Mouse (Mus musculus): ENCODE data around the gene Tdrd5.

Tdrd5 gene

GRCm38 (mm10) chr1:156229448-156229847 is 74.0 kb downstream of the Tdrd5 start:
- Histone ChIP-seq H3K36me3 (ENCODE audit: control insufficient read depth, insufficient read depth, low read length, poor library complexity, severe bottlenecking) (no peaks in the 10 kb centered on the region), H3K27me3 (ENCODE audit: control insufficient read depth, insufficient read depth, low read length, poor library complexity, severe bottlenecking) (no peaks in the 10 kb centered on the region)
- peak; percentile 34 for DNase-seq (ENCODE audit: low read depth, low spot score)

DNA sequence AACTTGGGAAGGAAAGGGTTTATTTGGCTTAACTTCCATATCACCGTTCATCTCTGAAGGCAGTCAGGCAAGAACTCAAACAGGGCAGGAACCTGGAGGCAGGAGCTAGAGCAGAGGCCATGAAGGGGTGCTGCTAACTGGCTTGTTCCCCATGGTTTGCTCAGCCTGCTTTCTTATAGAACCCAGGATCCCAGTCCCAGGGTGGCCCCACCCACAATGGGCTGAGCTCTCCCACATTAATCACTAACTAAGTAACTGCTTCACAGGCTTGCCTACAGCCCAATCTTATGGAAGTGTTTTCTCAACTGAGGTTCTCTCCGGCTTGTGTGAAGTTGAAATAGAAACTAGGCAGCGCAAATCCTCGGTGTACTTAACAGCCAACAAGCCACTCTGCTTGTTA is 74.7 kb downstream of the Tdrd5 start:
- no peaks in the 10 kb centered on the region for H3K27me3 ChIP-seq (ENCODE audit: control insufficient read depth, insufficient read depth, low read length, poor library complexity, severe bottlenecking)
- H3K36me3 ChIP-seq (ENCODE audit: control insufficient read depth, insufficient read depth, low read length, poor library complexity, severe bottlenecking) = no peaks in the 10 kb centered on the region
- DNase-seq (ENCODE audit: low read depth, low spot score) = no peak

DNA sequence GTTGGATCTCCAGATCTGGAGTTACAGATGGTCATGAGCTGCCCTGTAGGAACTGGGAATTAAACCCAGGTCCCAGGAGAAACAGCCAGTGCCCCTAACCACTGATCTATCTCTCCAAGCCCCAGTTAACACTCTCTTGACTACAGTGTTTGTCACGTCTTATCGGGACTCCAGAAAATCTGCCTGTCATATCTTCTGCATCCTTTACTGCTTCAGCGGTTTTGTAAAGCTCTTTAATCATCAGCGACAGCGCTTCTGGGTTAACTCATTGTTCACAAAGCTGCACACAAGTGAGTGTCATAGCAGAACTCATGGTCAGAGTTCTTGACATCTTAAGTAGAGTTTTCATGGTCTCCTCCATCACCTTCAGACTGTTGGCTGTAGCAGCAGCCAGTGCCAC is 76.6 kb downstream of the Tdrd5 start:
- H3K36me3 ChIP-seq (ENCODE audit: control insufficient read depth, insufficient read depth, low read length, poor library complexity, severe bottlenecking) = no peaks in the 10 kb centered on the region
- H3K27me3 ChIP-seq (ENCODE audit: control insufficient read depth, insufficient read depth, low read length, poor library complexity, severe bottlenecking) = no peaks in the 10 kb centered on the region
- no peak for DNase-seq (ENCODE audit: low read depth, low spot score)

- H3K36me3 ChIP-seq (ENCODE audit: control insufficient read depth, insufficient read depth, low read length, poor library complexity, severe bottlenecking) = no peaks in the 10 kb centered on the region
- no peaks in the 10 kb centered on the region for H3K27me3 ChIP-seq (ENCODE audit: control insufficient read depth, insufficient read depth, low read length, poor library complexity, severe bottlenecking)
- no peak for DNase-seq (ENCODE audit: low read depth, low spot score)
These were observed 81.1 kb downstream of the Tdrd5 start for GRCm38 (mm10) chr1:156222205-156223000.

DNA sequence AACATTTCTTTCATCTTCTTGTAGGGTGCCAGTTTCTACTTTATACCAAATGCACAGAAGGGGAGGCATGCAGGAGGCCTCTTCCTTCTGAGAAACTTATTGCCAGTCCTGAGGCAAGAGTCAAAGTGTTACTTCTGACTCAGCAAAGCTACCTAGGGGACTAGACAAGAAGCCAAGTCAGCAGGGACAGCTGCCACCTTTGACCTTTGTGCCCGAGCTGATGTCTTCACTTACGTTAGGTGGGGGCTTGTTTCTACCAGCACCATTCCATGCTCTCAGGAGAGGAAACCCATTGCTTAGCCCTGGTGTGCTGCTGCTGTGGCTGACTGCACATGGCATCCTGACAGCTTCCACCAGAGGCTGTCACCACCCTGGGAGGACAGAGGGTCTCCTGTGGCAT is 82.1 kb downstream of the Tdrd5 start:
- Histone ChIP-seq H3K36me3 (ENCODE audit: control insufficient read depth, insufficient read depth, low read length, poor library complexity, severe bottlenecking) (no peaks in the 10 kb centered on the region), H3K27me3 (ENCODE audit: control insufficient read depth, insufficient read depth, low read length, poor library complexity, severe bottlenecking) (no peaks in the 10 kb centered on the region)
- DNase-seq (ENCODE audit: low read depth, low spot score) = no peak

- DNase-seq (ENCODE audit: low read depth, low spot score) = no peak
- Histone ChIP-seq H3K27me3 (ENCODE audit: control insufficient read depth, insufficient read depth, low read length, poor library complexity, severe bottlenecking) (no peaks in the 10 kb centered on the region), H3K36me3 (ENCODE audit: control insufficient read depth, insufficient read depth, low read length, poor library complexity, severe bottlenecking) (no peaks in the 10 kb centered on the region)
These were observed 84.9 kb downstream of the Tdrd5 start for GRCm38 (mm10) chr1:156218573-156218972.

DNA sequence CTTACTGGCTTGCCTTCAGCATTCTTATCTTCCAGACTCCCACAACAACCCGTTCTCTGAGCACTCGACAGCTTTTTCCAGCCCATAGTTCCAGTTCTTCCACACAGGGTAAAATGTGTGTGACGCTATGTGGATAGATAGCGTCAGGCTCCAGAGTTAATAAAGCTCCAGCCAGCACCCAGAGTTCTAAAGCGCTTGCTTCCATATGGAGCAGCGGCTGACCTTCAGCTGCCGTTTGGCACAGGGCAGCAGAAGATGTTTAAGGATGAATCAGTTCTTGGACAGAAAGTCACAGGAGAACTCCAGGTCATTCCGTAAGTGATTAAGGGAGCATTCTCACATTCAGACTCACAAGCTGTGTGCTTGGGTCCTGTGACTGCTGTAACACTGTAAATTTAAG is 85.5 kb downstream of the Tdrd5 start:
- Histone ChIP-seq H3K27me3 (ENCODE audit: control insufficient read depth, insufficient read depth, low read length, poor library complexity, severe bottlenecking) (no peaks in the 10 kb centered on the region), H3K36me3 (ENCODE audit: control insufficient read depth, insufficient read depth, low read length, poor library complexity, severe bottlenecking) (no peaks in the 10 kb centered on the region)
- DNase-seq (ENCODE audit: low read depth, low spot score) = no peak

DNA sequence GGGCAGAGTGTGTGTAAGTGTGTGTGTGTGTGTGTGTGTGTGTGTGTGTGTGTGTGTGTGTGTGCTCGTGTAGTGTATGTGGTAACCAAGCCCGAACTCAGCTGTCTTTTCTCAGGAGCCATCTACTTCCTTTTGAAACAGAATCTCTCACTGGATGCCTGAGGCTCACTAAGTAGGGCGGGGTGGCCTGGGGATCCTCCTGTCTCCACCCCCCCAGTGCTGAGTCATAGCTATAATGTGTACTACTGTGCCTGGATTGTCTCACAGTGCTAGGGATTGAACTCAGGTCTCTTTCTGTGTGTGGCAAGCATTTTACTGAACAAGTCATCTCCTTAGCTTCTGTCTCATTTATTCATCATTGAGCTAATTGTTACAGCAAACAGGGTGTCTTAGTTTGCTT is 86.1 kb downstream of the Tdrd5 start:
- no peaks in the 10 kb centered on the region for H3K36me3 ChIP-seq (ENCODE audit: control insufficient read depth, insufficient read depth, low read length, poor library complexity, severe bottlenecking)
- no peaks in the 10 kb centered on the region for H3K27me3 ChIP-seq (ENCODE audit: control insufficient read depth, insufficient read depth, low read length, poor library complexity, severe bottlenecking)
- no peak for DNase-seq (ENCODE audit: low read depth, low spot score)

GRCm38 (mm10) chr1:156216249-156216648 is 87.2 kb downstream of the Tdrd5 start:
- Histone ChIP-seq H3K36me3 (ENCODE audit: control insufficient read depth, insufficient read depth, low read length, poor library complexity, severe bottlenecking) (no peaks in the 10 kb centered on the region), H3K27me3 (ENCODE audit: control insufficient read depth, insufficient read depth, low read length, poor library complexity, severe bottlenecking) (no peaks in the 10 kb centered on the region)
- no peak for DNase-seq (ENCODE audit: low read depth, low spot score)

GRCm38 (mm10) chr1:156214651-156215050 is 88.8 kb downstream of the Tdrd5 start:
- DNase-seq (ENCODE audit: low read depth, low spot score) = no peak
- Histone ChIP-seq H3K27me3 (ENCODE audit: control insufficient read depth, insufficient read depth, low read length, poor library complexity, severe bottlenecking) (no peaks in the 10 kb centered on the region), H3K36me3 (ENCODE audit: control insufficient read depth, insufficient read depth, low read length, poor library complexity, severe bottlenecking) (no peaks in the 10 kb centered on the region)

GRCm38 (mm10) chr1:156212923-156213322 is 90.5 kb downstream of the Tdrd5 start:
- Histone ChIP-seq H3K27me3 (ENCODE audit: control insufficient read depth, insufficient read depth, low read length, poor library complexity, severe bottlenecking) (no peaks in the 10 kb centered on the region), H3K36me3 (ENCODE audit: control insufficient read depth, insufficient read depth, low read length, poor library complexity, severe bottlenecking) (no peaks in the 10 kb centered on the region)
- DNase-seq (ENCODE audit: low read depth, low spot score) = no peak

DNA sequence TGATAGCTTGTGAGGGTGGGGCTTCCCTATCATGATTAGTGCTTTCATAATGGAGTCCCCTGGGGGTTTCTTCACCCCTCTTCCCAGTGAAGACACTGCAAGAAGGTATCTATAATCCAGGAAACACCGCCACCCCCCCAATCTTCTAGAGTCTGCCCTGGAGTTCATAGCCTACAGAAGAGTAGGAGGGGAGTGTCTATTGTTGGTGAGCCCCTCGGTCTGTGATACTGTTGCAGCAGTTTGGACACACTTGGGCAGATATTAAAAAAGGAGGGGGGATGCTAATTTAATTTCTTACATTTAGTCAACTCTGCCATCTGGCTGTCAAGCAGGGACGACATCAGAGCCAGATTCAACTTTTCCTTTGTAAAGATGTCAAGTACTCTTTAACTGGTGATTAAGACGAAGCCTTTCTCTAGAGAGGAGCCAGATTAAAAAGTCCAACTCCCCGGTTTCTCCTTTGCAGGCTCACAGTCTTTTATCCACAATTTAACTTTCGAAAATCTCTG is 91.6 kb downstream of the Tdrd5 start:
- no peak for DNase-seq (ENCODE audit: low read depth, low spot score)
- no peaks in the 10 kb centered on the region for H3K36me3 ChIP-seq (ENCODE audit: control insufficient read depth, insufficient read depth, low read length, poor library complexity, severe bottlenecking)
- H3K27me3 ChIP-seq (ENCODE audit: control insufficient read depth, insufficient read depth, low read length, poor library complexity, severe bottlenecking) = no peaks in the 10 kb centered on the region
